Mouse (Mus musculus): ENCODE results near the gene Ell.

DNA sequence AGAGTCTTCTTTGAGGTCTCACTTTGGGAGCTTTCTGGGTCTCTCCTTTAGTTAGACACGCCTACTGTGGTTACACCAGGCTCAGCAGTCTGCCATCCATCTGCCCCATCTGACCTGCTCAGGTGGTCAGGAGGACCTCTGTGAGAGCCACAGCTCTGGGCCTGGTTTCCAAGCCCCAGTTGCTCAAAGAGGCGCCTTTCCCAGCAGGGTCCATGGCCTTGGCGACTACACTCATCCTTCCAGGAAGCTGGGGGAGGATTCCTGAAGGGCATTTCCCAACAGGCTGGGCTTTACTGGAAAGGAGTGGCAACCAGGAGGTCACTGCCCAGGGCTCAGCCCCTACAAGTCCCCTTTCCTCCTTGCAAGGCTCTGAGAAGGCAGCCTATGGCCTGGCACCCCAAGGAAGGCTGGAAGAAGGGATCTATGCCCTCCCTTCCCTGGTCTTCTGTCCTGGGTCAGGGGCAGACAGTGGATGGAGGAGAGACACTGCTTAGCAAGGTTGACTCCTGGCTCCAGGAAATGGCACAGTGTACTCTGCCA lies 25.5 kb downstream of the Ell start:
- no peak for TF ChIP-seq POLR2A (IDR thresholded peaks at IDR 0.05; ENCODE audit: insufficient read length, low read depth)
- TF ChIP-seq USF1 (IDR thresholded peaks at IDR 0.05; ENCODE audit: low read depth), result no peak
- TF ChIP-seq SRF (IDR thresholded peaks at IDR 0.05; ENCODE audit: control insufficient read depth, insufficient read length, low read depth), result no peak
- TF ChIP-seq POLR2AphosphoS2 (IDR thresholded peaks at IDR 0.05; ENCODE audit: insufficient read length, low read depth), result no peak
- no peak for TF ChIP-seq MAX (IDR thresholded peaks at IDR 0.05; ENCODE audit: low read depth)
- TF ChIP-seq MYOG (IDR thresholded peaks at IDR 0.05; ENCODE audit: control insufficient read depth in 1 of 3, insufficient read depth in 1 of 3, insufficient read length in 2 of 3, low read depth in 2 of 3), result no peak
- no peak for TF ChIP-seq E2F4 (IDR thresholded peaks at IDR 0.05; ENCODE audit: insufficient read depth)
- no peak for TF ChIP-seq REST (IDR thresholded peaks at IDR 0.05; ENCODE audit: insufficient read depth, insufficient read length)
